Mouse (Mus musculus) ES-Bruce4 (cell line): Measurements from ENCODE around the gene Ica1. TPM values are rescaled to one million over a fixed set of nuclear protein-coding genes. Genes with fewer than 3 reads are reported as not detected.

Source experiments
- H3K27ac ChIP-seq: 2 replicates; pipeline ENCODE4 v1.5.1; 2012; ENCODE audit warnings: low read length, inconsistent platforms; ENCODE audit not compliant: insufficient read depth
- H3K27me3 ChIP-seq: 2 replicates; pipeline ENCODE4 v1.6.1; 2012; ENCODE audit warnings: mild to moderate bottlenecking, low read length, inconsistent platforms; ENCODE audit not compliant: control insufficient read depth, poor library complexity, insufficient read depth, severe bottlenecking
- H3K36me3 ChIP-seq: 2 replicates; pipeline ENCODE4 v1.6.1; 2012; ENCODE audit warnings: inconsistent platforms, mild to moderate bottlenecking, low read length, moderate library complexity; ENCODE audit not compliant: control insufficient read depth, poor library complexity, insufficient read depth, severe bottlenecking
- H3K4me1 ChIP-seq: one replicate; pipeline ENCODE4 v1.8.1; 2011; ENCODE audit warnings: low read length; ENCODE audit not compliant: control insufficient read depth, insufficient read depth
- H3K4me3 ChIP-seq: 2 replicates; pipeline ENCODE4 v1.5.1; 2011; ENCODE audit warnings: low read depth, mild to moderate bottlenecking, low read length
- H3K9ac ChIP-seq: 2 replicates; pipeline ENCODE4 v1.6.1; 2012; ENCODE audit warnings: low read depth, mild to moderate bottlenecking, inconsistent platforms; ENCODE audit not compliant: poor library complexity, severe bottlenecking
- H3K9me3 ChIP-seq: replicated peaks from 2 replicates; pipeline ENCODE4 v1.6.1; 2012; ENCODE audit warnings: mild to moderate bottlenecking, low read length, inconsistent platforms; ENCODE audit not compliant: control insufficient read depth, poor library complexity, insufficient read depth, severe bottlenecking
- CTCF ChIP-seq: IDR thresholded peaks from one replicate; pipeline ENCODE4 v1.8.1; 2011; ENCODE audit warnings: low read depth, low read length
- EP300 ChIP-seq: IDR thresholded peaks from 2 replicates; pipeline ENCODE4 v1.6.1; 2011; ENCODE audit warnings: low read depth, low read length; ENCODE audit not compliant: insufficient read depth
- POLR2A ChIP-seq: IDR thresholded peaks from one replicate; pipeline ENCODE4 v1.8.1; 2011; ENCODE audit warnings: low read length; ENCODE audit not compliant: insufficient read depth
- polyA plus RNA-seq: library from polyadenylated mRNA; stranded (reverse); fragments of >200 nt; gene quantifications from 2 replicates; pipeline ENCODE4 v1.2.4, GENCODE M21; 2011; ENCODE audit warnings: low read depth; ENCODE audit not compliant: missing spikeins, insufficient read depth, insufficient read length

The Ica1 gene
- polyA plus RNA-seq, 1 experiment, result 11.0 TPM

GRCm38 (mm10) chr6:8752984-8753722 lies 25.1 kb downstream of the Ica1 start:
- H3K27ac ChIP-seq, result no peak overlapping the region
- TF ChIP-seq EP300 (no peak), POLR2A (no peak), CTCF (no peak)
- no peaks in the 10 kb centered on the region for H3K9me3 ChIP-seq
- no peaks in the 10 kb centered on the region for H3K36me3 ChIP-seq
- H3K27me3 ChIP-seq, result no peaks in the 10 kb centered on the region; the same call in 1 of the 2 replicates
- no peak overlapping the region for H3K9ac ChIP-seq
- H3K4me1 ChIP-seq, result no peaks in the 10 kb centered on the region
- H3K4me3 ChIP-seq, result no peak overlapping the region

- Histone ChIP-seq H3K27ac (no peak overlapping the region), H3K9ac (no peak overlapping the region), H3K4me3 (no peak overlapping the region), H3K36me3 (no peaks in the 10 kb centered on the region), H3K27me3 (no peaks in the 10 kb centered on the region), H3K9me3 (no peaks in the 10 kb centered on the region), H3K4me1 (no peaks in the 10 kb centered on the region)
- no peak for TF ChIP-seq EP300
- no peak for TF ChIP-seq CTCF
- no peak for TF ChIP-seq POLR2A
Observed at GRCm38 (mm10) chr6:8744886-8745285, 33.4 kb downstream of the Ica1 start.

- Histone ChIP-seq H3K4me1 (no peaks in the 10 kb centered on the region), H3K9ac (no peak overlapping the region), H3K36me3 (no peaks in the 10 kb centered on the region), H3K27ac (no peak overlapping the region), H3K9me3 (no peaks in the 10 kb centered on the region), H3K4me3 (no peak overlapping the region), H3K27me3 (no peaks in the 10 kb centered on the region)
- TF ChIP-seq CTCF (no peak), EP300 (no peak), POLR2A (no peak)
Observed at GRCm38 (mm10) chr6:8744273-8744785, 34.0 kb downstream of the Ica1 start.

DNA sequence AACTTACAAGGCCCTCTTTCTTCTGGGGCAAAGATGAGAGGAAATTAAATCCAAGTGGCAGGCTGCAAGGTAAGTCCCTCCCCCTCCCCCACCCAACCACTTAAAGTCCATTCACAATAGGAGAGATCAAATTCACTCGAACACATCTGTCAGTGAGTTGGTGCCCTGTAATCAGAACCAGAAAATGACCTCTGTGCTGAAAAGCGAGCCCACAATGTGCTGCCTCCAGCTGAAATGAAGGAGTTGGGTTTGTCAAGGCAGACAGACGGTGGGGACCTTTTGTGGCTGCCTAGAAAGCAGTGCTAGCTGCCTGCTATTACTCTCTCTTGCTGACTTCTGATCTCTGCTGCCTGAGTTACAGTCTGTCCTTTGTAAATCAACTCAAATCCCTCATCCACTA lies 35.8 kb downstream of the Ica1 start:
- Histone ChIP-seq H3K27ac (peak overlapping the region; percentile 6), H3K9ac (no peak overlapping the region), H3K36me3 (no peaks in the 10 kb centered on the region), H3K9me3 (no peaks in the 10 kb centered on the region), H3K4me3 (no peak overlapping the region), H3K4me1 (no peaks in the 10 kb centered on the region), H3K27me3 (no peaks in the 10 kb centered on the region)
- TF ChIP-seq EP300 (no peak), POLR2A (no peak), CTCF (no peak)

DNA sequence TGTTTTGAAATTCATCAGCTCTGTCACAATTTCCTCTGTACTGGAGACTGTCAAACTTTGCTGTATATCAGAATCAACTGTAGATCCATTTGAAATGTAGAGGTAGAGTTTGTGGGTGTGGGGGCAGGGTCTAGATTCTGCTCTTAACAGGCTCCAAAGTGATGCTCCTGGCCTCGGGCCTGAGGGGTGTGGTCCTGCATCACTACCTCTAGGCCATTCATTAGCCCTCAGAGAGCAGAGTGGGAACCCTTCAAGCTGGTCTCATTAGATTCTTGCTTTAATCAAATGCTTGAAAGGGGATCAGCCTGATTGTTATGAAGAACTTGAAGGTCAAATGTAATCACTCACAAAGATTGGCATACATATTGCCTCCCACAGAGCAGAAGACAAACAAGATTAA lies 36.6 kb downstream of the Ica1 start:
- no peak for TF ChIP-seq CTCF
- H3K4me3 ChIP-seq, result no peak overlapping the region
- no peak overlapping the region for H3K27ac ChIP-seq

GRCm38 (mm10) chr6:8740092-8740491 lies 38.2 kb downstream of the Ica1 start:
- H3K4me3 ChIP-seq, result no peak overlapping the region
- TF ChIP-seq EP300 (no peak), CTCF (no peak), POLR2A (no peak)

More for the DNA sequence above, 36.6 kb downstream of the Ica1 start:
- Histone ChIP-seq H3K9ac (no peak overlapping the region; the same call in 1 of the 2 replicates), H3K4me1 (no peaks in the 10 kb centered on the region), H3K27me3 (no peaks in the 10 kb centered on the region), H3K9me3 (no peaks in the 10 kb centered on the region), H3K36me3 (no peaks in the 10 kb centered on the region)

More at GRCm38 (mm10) chr6:8740092-8740491, 38.2 kb downstream of the Ica1 start:
- no peaks in the 10 kb centered on the region for H3K4me1 ChIP-seq
- no peak overlapping the region for H3K9ac ChIP-seq
- no peaks in the 10 kb centered on the region for H3K9me3 ChIP-seq
- no peaks in the 10 kb centered on the region for H3K27me3 ChIP-seq
- no peaks in the 10 kb centered on the region for H3K36me3 ChIP-seq
- H3K27ac ChIP-seq, result no peak overlapping the region
